Mouse (Mus musculus): ENCODE data around the gene Itgb5.

DNA sequence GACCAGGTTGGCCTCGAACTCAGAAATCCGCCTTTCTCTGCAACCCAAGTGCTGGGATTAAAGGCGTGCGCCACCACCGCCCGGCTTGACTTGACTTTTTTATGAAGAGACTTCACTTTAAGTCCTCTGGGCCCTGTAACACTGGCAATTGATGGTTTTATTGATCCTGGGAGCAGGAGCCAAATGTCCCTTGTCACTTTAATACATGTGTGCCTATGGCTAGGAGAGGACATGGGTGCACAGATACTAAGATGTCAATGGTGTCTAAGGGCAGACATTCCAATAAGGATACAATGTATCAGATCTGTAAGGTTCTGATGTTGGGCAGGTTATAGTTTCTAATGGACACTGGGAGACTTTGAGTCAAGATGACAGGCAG is 105.9 kb downstream of the Itgb5 start:
- TF ChIP-seq POLR2A (IDR thresholded peaks at IDR 0.05; ENCODE audit: borderline replicate concordance, extremely low read depth, insufficient read depth, insufficient read length, poor library complexity, severe bottlenecking) (no peak), CTCF (IDR thresholded peaks at IDR 0.05; ENCODE audit: borderline replicate concordance, extremely low read depth, insufficient read depth, insufficient read length) (no peak)

All from brain, embryonic 14.5 days (tissue).